Mouse (Mus musculus) olfactory bulb, adult 2 months (tissue): ENCODE measurements around the gene S100a10. TPM values are rescaled to one million over a fixed set of nuclear protein-coding genes. Genes with fewer than 3 reads are reported as not detected.

Experiments used
- H3K27ac ChIP-seq: fragments of 200-500 bp; 2 replicates; pipeline ENCODE4 v1.5.1; 2012; ENCODE audit warnings: low read depth, low read length; ENCODE audit not compliant: insufficient read depth
- H3K4me1 ChIP-seq: fragments of 200-500 bp; 2 replicates; pipeline ENCODE4 v1.6.1; 2012; ENCODE audit warnings: low read length; ENCODE audit not compliant: control insufficient read depth, insufficient read depth
- H3K4me3 ChIP-seq: fragments of 200-500 bp; 2 replicates; pipeline ENCODE4 v1.5.1; 2012; ENCODE audit warnings: mild to moderate bottlenecking, low read depth, low read length, moderate library complexity; ENCODE audit not compliant: insufficient read depth
- CTCF ChIP-seq: fragments of 200-500 bp; IDR thresholded peaks from 2 replicates; pipeline ENCODE4 v1.5.1; 2012; ENCODE audit warnings: low read depth, mild to moderate bottlenecking, low read length, moderate library complexity; ENCODE audit not compliant: insufficient read depth
- POLR2A ChIP-seq: fragments of 200-500 bp; IDR thresholded peaks from 2 replicates; pipeline ENCODE4 v1.6.1; 2012; ENCODE audit warnings: mild to moderate bottlenecking, low read depth, low read length, moderate library complexity; ENCODE audit not compliant: insufficient read depth
- WGBS: fragments of 180-500 bp; shearing (Covaris S2); methylation state at CpG from one replicate; pipeline ENCODE4 v1.1.7; 2018; 5-methylcytosine and 5-hydroxymethylcytosine counted together
- polyA plus RNA-seq: library from polyadenylated mRNA; stranded (reverse); fragments of >200 nt; gene quantifications from 2 replicates; pipeline ENCODE4 v1.2.4, GENCODE M21; 2012; ENCODE audit warnings: low replicate concordance; ENCODE audit not compliant: missing spikeins, insufficient read depth, insufficient read length

Gene S100a10
- polyA plus RNA-seq, 1 experiment, result not detected

DNA sequence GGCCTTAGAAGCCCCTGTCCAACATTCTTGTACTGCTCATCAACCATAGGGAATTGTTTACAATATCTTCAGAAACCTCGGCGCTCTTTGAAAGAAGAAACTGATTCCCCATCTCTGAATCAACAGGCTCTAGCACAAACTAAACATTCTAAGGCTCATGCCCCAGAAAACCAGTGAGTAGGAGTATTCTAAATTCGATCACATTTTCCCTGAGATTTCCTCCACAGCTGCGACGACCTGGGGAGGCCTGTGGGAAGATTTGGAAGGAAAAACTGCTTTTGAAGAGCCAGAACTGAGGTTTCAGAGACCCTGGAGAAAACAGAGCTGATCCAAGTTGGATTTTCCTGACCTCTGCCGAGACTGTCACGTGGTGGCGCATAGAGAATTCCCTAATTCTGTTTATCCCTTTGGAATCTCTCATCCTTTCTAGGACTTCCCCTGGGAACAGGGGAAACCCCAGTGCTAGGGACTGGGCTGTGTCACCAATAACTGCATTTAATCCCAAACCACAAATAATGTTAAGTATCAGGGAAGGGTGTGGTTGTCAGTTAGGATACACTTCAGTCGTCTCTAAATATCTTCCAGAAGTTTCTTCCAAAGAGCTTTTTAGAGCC, 1.0 kb upstream of the S100a10 start:
- H3K4me3 ChIP-seq, result no peak overlapping the region
- peaks cover 22% of the 10 kb centered on the region for H3K4me1 ChIP-seq
- H3K27ac ChIP-seq, result peak overlapping the region; percentile 74
- WGBS, result 43% methylated on average over 9 of the region's 9 CpGs
- TF ChIP-seq CTCF, result no peak
- TF ChIP-seq POLR2A, result no peak

DNA sequence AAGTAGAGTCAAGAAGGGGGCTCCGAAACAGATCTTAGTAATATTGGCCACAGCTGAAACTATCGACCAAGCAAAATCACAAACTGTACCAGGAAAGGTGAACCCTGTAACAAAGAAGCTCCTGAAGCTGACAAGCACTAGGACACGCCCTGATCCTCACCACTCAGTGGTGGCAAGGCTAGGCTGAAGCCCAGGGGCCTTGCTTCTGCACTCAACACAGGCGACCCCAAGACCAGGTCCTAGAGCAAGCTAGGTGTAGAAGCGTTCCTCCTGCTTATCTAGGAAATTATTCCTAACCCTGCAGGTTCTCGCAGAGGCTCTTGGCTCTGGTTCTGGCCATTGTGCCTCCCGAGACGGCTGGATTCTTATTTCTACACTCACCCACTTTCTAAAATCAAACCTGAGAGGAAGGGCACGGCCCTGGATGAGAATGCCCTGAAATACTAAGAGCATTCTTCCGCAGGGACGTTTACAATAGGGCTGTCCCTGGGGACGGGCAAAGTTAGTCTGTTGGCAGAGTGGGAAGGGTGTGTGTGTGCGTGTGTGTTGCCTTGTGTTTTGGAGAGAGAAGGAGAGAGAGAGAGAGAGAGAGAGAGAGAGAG, 400 bp upstream of the S100a10 start:
- Histone ChIP-seq H3K4me3 (peak overlapping the region; percentile 77), H3K27ac (peak overlapping the region; percentile 74), H3K4me1 (peaks cover 22% of the 10 kb centered on the region)
- TF ChIP-seq POLR2A, result no peak
- TF ChIP-seq CTCF, result no peak
- 26% methylated on average over 13 of the region's 13 CpGs for WGBS

GRCm38 (mm10) chr3:93555878-93556254, 986 bp downstream of the S100a10 start:
- Histone ChIP-seq H3K4me3 (peak overlapping the region; percentile 77), H3K27ac (peak overlapping the region; percentile 82), H3K4me1 (peaks cover 22% of the 10 kb centered on the region)
- TF ChIP-seq POLR2A (no peak), CTCF (no peak)
- 21% methylated on average over 2 of the region's 2 CpGs for WGBS

GRCm38 (mm10) chr3:93556599-93556998, 1.7 kb downstream of the S100a10 start:
- WGBS, result 33% methylated on average over 1 of the region's 1 CpGs
- TF ChIP-seq POLR2A (no peak), CTCF (no peak)
- Histone ChIP-seq H3K4me3 (peak overlapping the region; percentile 35), H3K27ac (peak overlapping the region; percentile 42; the same call in 1 of the 2 replicates), H3K4me1 (peaks cover 22% of the 10 kb centered on the region)

- H3K4me1 ChIP-seq, result peaks cover 22% of the 10 kb centered on the region
- WGBS, result 50% methylated on average over 4 of the region's 4 CpGs
- H3K4me3 ChIP-seq, result no peak overlapping the region
- TF ChIP-seq CTCF, result no peak
- no peak for TF ChIP-seq POLR2A
- no peak overlapping the region for H3K27ac ChIP-seq
These were observed 2.6 kb downstream of the S100a10 start for GRCm38 (mm10) chr3:93557471-93557870.

GRCm38 (mm10) chr3:93559961-93560360, 5.1 kb downstream of the S100a10 start:
- Histone ChIP-seq H3K4me1 (peaks cover 13% of the 10 kb centered on the region), H3K27ac (no peak overlapping the region)

DNA sequence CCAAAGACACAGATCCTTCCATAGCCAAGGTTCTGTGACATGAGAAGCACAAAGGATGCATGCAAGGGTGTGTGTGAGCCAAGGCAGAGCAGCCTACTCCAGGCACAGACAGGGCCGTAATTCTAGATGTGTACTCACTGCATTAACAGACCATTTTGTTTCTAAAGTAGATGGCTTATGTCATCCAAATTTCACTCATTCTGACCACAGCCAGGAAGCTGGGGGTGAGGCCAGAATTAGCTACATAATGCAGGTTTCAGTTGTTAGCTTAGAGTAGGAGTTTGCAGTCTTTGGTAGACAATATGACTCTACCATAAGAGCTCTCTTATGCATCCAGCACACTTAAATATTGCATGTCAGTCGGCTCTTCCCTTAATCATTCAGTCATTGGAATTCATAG, 7.5 kb downstream of the S100a10 start:
- WGBS, result 82% methylated on average over 2 of the region's 2 CpGs
- Histone ChIP-seq H3K27ac (no peak overlapping the region), H3K4me3 (no peak overlapping the region), H3K4me1 (peaks cover 3% of the 10 kb centered on the region; the same call in 1 of the 2 replicates)
- no peak for TF ChIP-seq POLR2A
- no peak for TF ChIP-seq CTCF

More at GRCm38 (mm10) chr3:93559961-93560360, 5.1 kb downstream of the S100a10 start:
- no peak overlapping the region for H3K4me3 ChIP-seq
- TF ChIP-seq POLR2A, result no peak
- TF ChIP-seq CTCF, result no peak
- WGBS, result 91% methylated on average over 6 of the region's 6 CpGs

GRCm38 (mm10) chr3:93563216-93563615, 8.3 kb downstream of the S100a10 start:
- TF ChIP-seq POLR2A (no peak), CTCF (no peak)
- Histone ChIP-seq H3K4me1 (no peaks in the 10 kb centered on the region), H3K4me3 (no peak overlapping the region), H3K27ac (no peak overlapping the region)
- 96% methylated on average over 4 of the region's 4 CpGs for WGBS

GRCm38 (mm10) chr3:93566892-93567291, 12.0 kb downstream of the S100a10 start:
- Histone ChIP-seq H3K27ac (no peak overlapping the region), H3K4me3 (no peak overlapping the region), H3K4me1 (no peaks in the 10 kb centered on the region)
- 98% methylated on average over 3 of the region's 3 CpGs for WGBS
- TF ChIP-seq CTCF (no peak), POLR2A (no peak)

GRCm38 (mm10) chr3:93567721-93568120, 12.8 kb downstream of the S100a10 start:
- Histone ChIP-seq H3K27ac (no peak overlapping the region), H3K4me1 (no peaks in the 10 kb centered on the region), H3K4me3 (no peak overlapping the region)
- no peak for TF ChIP-seq CTCF
- 94% methylated on average over 6 of the region's 6 CpGs for WGBS
